Mouse (Mus musculus) telencephalon, adult 2 months (tissue): ENCODE data around the gene Sumf2.

Source experiments
- DNase-seq: peaks from one replicate; pipeline ENCODE4 v3.0.0-alpha.2; 2011; ENCODE audit warnings: low read depth, low spot score

The Sumf2 gene

GRCm38 (mm10) chr5:129908242-129908965, 61.6 kb downstream of the Sumf2 start, which contains the start of gene Nupr1l:
TSS of gene Nupr1l (plus strand) at chr5:129908540.
- DNase-seq = peak; percentile 55

GRCm38 (mm10) chr5:129909147-129909546, 62.4 kb downstream of the Sumf2 start:
- no peak for DNase-seq

DNA sequence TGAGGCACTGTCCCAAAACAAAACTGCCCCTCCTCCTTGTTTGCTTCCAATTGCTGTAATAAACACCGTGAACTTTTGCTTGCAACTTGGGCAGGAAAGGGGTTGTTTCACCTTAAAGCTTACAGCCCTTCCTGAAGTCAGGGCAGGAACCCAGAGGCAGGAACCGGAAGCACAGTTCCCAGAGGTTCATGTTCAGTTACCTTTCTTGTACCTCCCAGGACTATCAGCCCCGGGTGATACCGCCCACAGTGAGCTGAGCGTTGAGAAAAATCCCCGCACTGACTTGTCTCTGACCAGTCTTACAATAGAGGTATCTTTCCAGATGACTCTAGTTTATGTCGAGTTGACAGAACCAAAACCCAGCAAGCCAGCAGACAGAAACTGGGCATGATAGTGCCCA, 62.8 kb downstream of the Sumf2 start:
- DNase-seq = no peak
